Mouse (Mus musculus): ENCODE measurements at regions not wholly inside any gene's neighbourhood (a gene's known extent, or its start where the extent isn't known, plus 50 kb on each side); places are given as distances from the start of the nearest gene placed in this dataset.

GRCm38 (mm10) chr17:47135391-47135790 lies 125.0 kb upstream of the Ubr2 start:
- Histone ChIP-seq H3K4me2 (no peak overlapping the region), H3K9ac (ENCODE audit: low read depth, low read length) (no peak overlapping the region), H3K4me1 (replicated peaks; ENCODE audit: control insufficient read depth, insufficient read depth, low read length) (peaks cover 6% of the 10 kb centered on the region), H3K9me3 (ENCODE audit: control insufficient read depth, low read length) (no peaks in the 10 kb centered on the region), H3K36me3 (ENCODE audit: control insufficient read depth, insufficient read depth, low read length) (no peaks in the 10 kb centered on the region), H3K27ac (ENCODE audit: low read depth, low read length) (no peak overlapping the region), H3K27me3 (replicated peaks; ENCODE audit: control insufficient read depth, insufficient read depth, low read length) (peaks cover 15% of the 10 kb centered on the region), H3K4me3 (ENCODE audit: low read depth, low read length) (no peak overlapping the region)
- 74% methylated on average over 5 of the region's 5 CpGs for whole genome bisulfite sequencing
- DNase-seq (ENCODE audit: low spot score): no peak
- no peak for ATAC-seq (replicated peaks; ENCODE audit: low FRiP score)

DNA sequence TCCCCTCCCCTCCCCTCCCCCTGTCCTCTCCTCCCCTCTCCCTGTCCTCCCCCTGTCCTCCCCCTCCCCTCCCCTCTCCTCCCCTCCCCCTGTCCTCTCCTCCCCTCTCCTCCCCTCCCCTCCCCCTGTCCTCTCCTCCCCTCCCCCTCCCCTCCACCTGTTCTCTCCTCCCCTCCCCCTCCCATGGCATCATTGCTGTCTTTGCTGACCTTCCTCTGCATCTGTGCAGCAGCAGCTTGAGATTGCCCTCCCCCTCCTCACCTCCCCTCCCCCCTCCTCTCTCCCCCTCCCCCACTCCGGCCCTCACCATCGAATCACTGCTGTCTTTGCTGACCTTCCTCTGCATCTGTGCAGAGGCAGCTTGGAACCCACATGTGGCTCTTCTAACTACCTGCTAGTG lies 123.4 kb upstream of the Ubr2 start:
- DNase-seq (ENCODE audit: low spot score): no peak
- peaks cover 6% of the 10 kb centered on the region; the same call in 1 of the 2 replicates for H3K4me1 ChIP-seq (replicated peaks; ENCODE audit: control insufficient read depth, insufficient read depth, low read length)

DNA sequence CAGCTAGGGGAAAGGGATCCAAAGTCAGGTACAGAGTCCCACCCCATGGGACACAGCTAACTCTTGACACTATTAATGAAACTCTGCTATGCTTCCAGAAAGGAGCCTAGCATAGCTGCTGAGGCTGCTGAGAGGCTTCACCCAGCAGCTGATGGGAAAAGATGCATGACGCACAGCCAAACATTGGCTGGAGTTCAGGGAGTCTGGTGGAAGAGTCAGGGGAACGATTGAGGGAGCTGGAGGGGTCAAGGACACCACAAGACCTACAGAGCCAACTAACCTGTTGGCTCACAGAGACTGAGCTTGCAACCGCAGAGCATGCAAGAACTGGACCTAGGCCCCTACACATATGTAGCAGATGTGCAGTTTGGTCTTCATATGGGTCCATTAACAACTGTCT lies 117.2 kb upstream of the Ubr2 start:
- DNase-seq (ENCODE audit: low spot score) (no peak), ATAC-seq (replicated peaks; ENCODE audit: low FRiP score) (no peak)
- H3K36me3 ChIP-seq (ENCODE audit: control insufficient read depth, insufficient read depth, low read length): no peaks in the 10 kb centered on the region
- no peak overlapping the region for H3K4me3 ChIP-seq (ENCODE audit: low read depth, low read length)
- WGBS: 84% methylated on average over 3 of the region's 3 CpGs
- no peak overlapping the region for H3K9ac ChIP-seq (ENCODE audit: low read depth, low read length)
- no peak overlapping the region for H3K4me2 ChIP-seq
- no peaks in the 10 kb centered on the region for H3K9me3 ChIP-seq (ENCODE audit: control insufficient read depth, low read length)
- H3K27ac ChIP-seq (ENCODE audit: low read depth, low read length): no peak overlapping the region
- no peaks in the 10 kb centered on the region for H3K4me1 ChIP-seq (replicated peaks; ENCODE audit: control insufficient read depth, insufficient read depth, low read length)
- no peaks in the 10 kb centered on the region for H3K27me3 ChIP-seq (replicated peaks; ENCODE audit: control insufficient read depth, insufficient read depth, low read length)

More for the DNA sequence above, 123.4 kb upstream of the Ubr2 start:
- WGBS: 61% methylated on average over 2 of the region's 2 CpGs
- no peak for ATAC-seq (replicated peaks; ENCODE audit: low FRiP score)
- Histone ChIP-seq H3K9ac (ENCODE audit: low read depth, low read length) (no peak overlapping the region), H3K36me3 (ENCODE audit: control insufficient read depth, insufficient read depth, low read length) (no peaks in the 10 kb centered on the region), H3K9me3 (ENCODE audit: control insufficient read depth, low read length) (no peaks in the 10 kb centered on the region), H3K4me3 (ENCODE audit: low read depth, low read length) (no peak overlapping the region), H3K27me3 (replicated peaks; ENCODE audit: control insufficient read depth, insufficient read depth, low read length) (0 out of 2 replicates have a peak, but pooled peaks cover 4% of the 10 kb centered on the region), H3K27ac (ENCODE audit: low read depth, low read length) (no peak overlapping the region), H3K4me2 (no peak overlapping the region)

DNA sequence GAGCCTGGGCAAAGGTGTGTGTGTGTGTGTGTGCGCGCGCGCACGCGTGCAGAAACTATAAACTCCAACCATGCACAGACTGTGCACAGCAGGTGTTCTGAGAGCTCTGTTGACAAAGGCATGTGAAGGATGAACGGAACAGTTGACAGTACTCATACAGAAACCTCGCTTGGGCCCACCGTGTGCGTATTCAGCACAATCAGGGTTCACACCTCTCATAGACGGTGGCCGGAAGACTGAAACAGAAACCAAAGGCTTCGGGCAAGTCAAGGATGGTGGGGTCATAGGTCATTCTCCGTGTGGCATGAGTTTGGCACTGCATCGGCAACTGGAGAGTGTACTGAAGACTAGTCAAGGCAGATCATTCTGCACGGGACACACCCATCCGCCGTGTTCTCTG lies 113.2 kb upstream of the Ubr2 start:
- WGBS: 86% methylated on average over 18 of the region's 18 CpGs
- Histone ChIP-seq H3K4me3 (ENCODE audit: low read depth, low read length) (no peak overlapping the region), H3K27me3 (replicated peaks; ENCODE audit: control insufficient read depth, insufficient read depth, low read length) (no peaks in the 10 kb centered on the region), H3K9ac (ENCODE audit: low read depth, low read length) (no peak overlapping the region), H3K9me3 (ENCODE audit: control insufficient read depth, low read length) (no peaks in the 10 kb centered on the region), H3K36me3 (ENCODE audit: control insufficient read depth, insufficient read depth, low read length) (no peaks in the 10 kb centered on the region), H3K27ac (ENCODE audit: low read depth, low read length) (no peak overlapping the region), H3K4me2 (no peak overlapping the region), H3K4me1 (replicated peaks; ENCODE audit: control insufficient read depth, insufficient read depth, low read length) (no peaks in the 10 kb centered on the region)
- no peak for DNase-seq (ENCODE audit: low spot score)
- no peak for ATAC-seq (replicated peaks; ENCODE audit: low FRiP score)

DNA sequence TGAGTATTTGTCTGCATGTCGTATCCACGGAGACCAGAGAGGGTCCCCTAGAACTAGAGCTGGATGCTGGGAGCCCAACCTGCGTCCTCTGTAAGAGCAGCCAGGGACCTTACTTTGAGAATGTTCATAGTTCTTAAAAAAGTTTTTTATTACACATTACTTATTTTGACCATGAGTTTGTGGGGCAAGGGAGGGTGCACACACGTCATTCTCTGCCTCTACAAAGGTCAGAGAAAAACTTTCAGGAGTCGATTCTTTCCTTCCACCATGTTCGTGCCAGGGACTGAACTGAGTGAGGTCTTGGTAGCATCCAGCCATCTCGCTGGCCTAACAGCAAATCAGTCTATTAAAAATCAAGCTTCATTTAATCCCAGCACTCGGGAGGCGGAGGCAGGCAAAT lies 111.9 kb upstream of the Ubr2 start:
- 80% methylated on average over 9 of the region's 9 CpGs for WGBS
- H3K9ac ChIP-seq (ENCODE audit: low read depth, low read length): no peak overlapping the region
- H3K27ac ChIP-seq (ENCODE audit: low read depth, low read length): no peak overlapping the region
- H3K4me1 ChIP-seq (replicated peaks; ENCODE audit: control insufficient read depth, insufficient read depth, low read length): no peaks in the 10 kb centered on the region
- H3K4me2 ChIP-seq: no peak overlapping the region
- no peak for DNase-seq (ENCODE audit: low spot score)
- H3K4me3 ChIP-seq (ENCODE audit: low read depth, low read length): no peak overlapping the region
- H3K27me3 ChIP-seq (replicated peaks; ENCODE audit: control insufficient read depth, insufficient read depth, low read length): no peaks in the 10 kb centered on the region
- no peak for ATAC-seq (replicated peaks; ENCODE audit: low FRiP score)
- H3K36me3 ChIP-seq (ENCODE audit: control insufficient read depth, insufficient read depth, low read length): no peaks in the 10 kb centered on the region
- H3K9me3 ChIP-seq (ENCODE audit: control insufficient read depth, low read length): no peaks in the 10 kb centered on the region

DNA sequence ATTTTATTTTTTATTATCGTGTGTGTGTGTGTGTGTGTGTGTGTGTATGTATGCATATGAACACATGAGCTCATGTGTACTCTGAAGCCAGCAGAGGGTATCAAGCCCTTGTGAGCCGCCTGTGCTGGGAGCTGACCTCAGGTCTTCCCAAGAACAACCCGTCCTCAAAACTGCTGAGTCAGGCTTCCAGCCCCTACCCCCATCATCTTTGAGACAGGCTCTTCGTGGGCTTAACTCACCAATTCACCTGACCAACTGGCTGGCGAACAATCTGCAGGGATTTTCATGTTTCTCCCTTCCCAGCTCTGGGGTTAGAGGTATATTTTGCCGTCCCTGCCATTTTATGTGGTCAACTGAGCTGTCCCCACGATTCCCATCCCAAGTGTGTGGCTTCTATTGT lies 107.7 kb upstream of the Ubr2 start:
- no peaks in the 10 kb centered on the region for H3K4me1 ChIP-seq (replicated peaks; ENCODE audit: control insufficient read depth, insufficient read depth, low read length)
- no peaks in the 10 kb centered on the region for H3K36me3 ChIP-seq (ENCODE audit: control insufficient read depth, insufficient read depth, low read length)
- no peak overlapping the region for H3K9ac ChIP-seq (ENCODE audit: low read depth, low read length)
- H3K27ac ChIP-seq (ENCODE audit: low read depth, low read length): no peak overlapping the region
- H3K9me3 ChIP-seq (ENCODE audit: control insufficient read depth, low read length): no peaks in the 10 kb centered on the region
- H3K4me2 ChIP-seq: no peak overlapping the region
- no peak overlapping the region for H3K4me3 ChIP-seq (ENCODE audit: low read depth, low read length)
- 69% methylated on average over 7 of the region's 7 CpGs for WGBS
- ATAC-seq (replicated peaks; ENCODE audit: low FRiP score): no peak
- H3K27me3 ChIP-seq (replicated peaks; ENCODE audit: control insufficient read depth, insufficient read depth, low read length): no peaks in the 10 kb centered on the region
- DNase-seq (ENCODE audit: low spot score): no peak

- WGBS: 45% methylated on average over 13 of the region's 13 CpGs
- DNase-seq (ENCODE audit: low spot score): peak; percentile 36
- no peaks in the 10 kb centered on the region for H3K27me3 ChIP-seq (replicated peaks; ENCODE audit: control insufficient read depth, insufficient read depth, low read length)
Observed at GRCm38 (mm10) chr17:47115754-47116153, 105.4 kb upstream of the Ubr2 start.

DNA sequence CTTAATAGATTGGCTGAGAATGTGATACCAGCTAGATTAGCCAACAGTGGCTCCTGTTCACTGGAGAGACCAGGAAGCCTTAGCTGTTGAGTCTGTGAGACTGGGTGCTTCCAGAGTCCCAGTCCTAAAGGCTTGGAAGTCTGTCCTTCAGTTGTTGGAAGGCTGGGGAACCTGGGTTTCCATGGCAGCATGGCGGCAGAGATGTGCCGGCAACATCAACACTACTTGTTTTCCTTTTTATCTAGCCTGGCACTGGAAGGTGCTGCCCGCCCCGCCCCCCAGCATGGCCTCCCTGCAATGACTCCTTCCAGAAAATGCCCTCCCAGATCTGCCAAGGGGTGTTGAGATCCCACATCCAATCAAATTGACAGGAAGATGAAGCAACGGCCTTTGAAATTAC lies 104.8 kb upstream of the Ubr2 start:
- Histone ChIP-seq H3K4me2 (no peak overlapping the region), H3K4me3 (ENCODE audit: low read depth, low read length) (no peak overlapping the region), H3K27me3 (replicated peaks; ENCODE audit: control insufficient read depth, insufficient read depth, low read length) (no peaks in the 10 kb centered on the region), H3K4me1 (replicated peaks; ENCODE audit: control insufficient read depth, insufficient read depth, low read length) (no peaks in the 10 kb centered on the region), H3K9me3 (ENCODE audit: control insufficient read depth, low read length) (no peaks in the 10 kb centered on the region), H3K36me3 (ENCODE audit: control insufficient read depth, insufficient read depth, low read length) (no peaks in the 10 kb centered on the region), H3K27ac (ENCODE audit: low read depth, low read length) (no peak overlapping the region), H3K9ac (ENCODE audit: low read depth, low read length) (no peak overlapping the region)
- DNase-seq (ENCODE audit: low spot score) (no peak), ATAC-seq (replicated peaks; ENCODE audit: low FRiP score) (no peak)
- 88% methylated on average over 5 of the region's 5 CpGs for WGBS

More at GRCm38 (mm10) chr17:47115754-47116153, 105.4 kb upstream of the Ubr2 start:
- H3K4me1 ChIP-seq (replicated peaks; ENCODE audit: control insufficient read depth, insufficient read depth, low read length): no peaks in the 10 kb centered on the region
- no peaks in the 10 kb centered on the region for H3K9me3 ChIP-seq (ENCODE audit: control insufficient read depth, low read length)
- no peak overlapping the region for H3K4me3 ChIP-seq (ENCODE audit: low read depth, low read length)
- ATAC-seq (replicated peaks; ENCODE audit: low FRiP score): no peak
- H3K27ac ChIP-seq (ENCODE audit: low read depth, low read length): no peak overlapping the region
- H3K9ac ChIP-seq (ENCODE audit: low read depth, low read length): no peak overlapping the region
- no peaks in the 10 kb centered on the region for H3K36me3 ChIP-seq (ENCODE audit: control insufficient read depth, insufficient read depth, low read length)
- H3K4me2 ChIP-seq: no peak overlapping the region

GRCm38 (mm10) chr17:47114736-47115135 lies 104.4 kb upstream of the Ubr2 start:
- no peak overlapping the region for H3K4me3 ChIP-seq (ENCODE audit: low read depth, low read length)

More at GRCm38 (mm10) chr17:47114736-47115135, 104.4 kb upstream of the Ubr2 start:
- no peaks in the 10 kb centered on the region for H3K36me3 ChIP-seq (ENCODE audit: control insufficient read depth, insufficient read depth, low read length)
- no peak overlapping the region for H3K27ac ChIP-seq (ENCODE audit: low read depth, low read length)
- no peaks in the 10 kb centered on the region for H3K4me1 ChIP-seq (replicated peaks; ENCODE audit: control insufficient read depth, insufficient read depth, low read length)
- ATAC-seq (replicated peaks; ENCODE audit: low FRiP score) (no peak), DNase-seq (ENCODE audit: low spot score) (no peak)
- no peaks in the 10 kb centered on the region for H3K9me3 ChIP-seq (ENCODE audit: control insufficient read depth, low read length)
- no peak overlapping the region for H3K9ac ChIP-seq (ENCODE audit: low read depth, low read length)
- 83% methylated on average over 7 of the region's 7 CpGs for WGBS
- no peak overlapping the region for H3K4me2 ChIP-seq
- no peaks in the 10 kb centered on the region for H3K27me3 ChIP-seq (replicated peaks; ENCODE audit: control insufficient read depth, insufficient read depth, low read length)

Data from liver, embryonic 11.5 days (tissue).